Mouse (Mus musculus): ENCODE results near the gene 0610012G03Rik.

GRCm38 (mm10) chr16:31934550-31935010 is 13.7 kb downstream of the 0610012G03Rik start:
- TF ChIP-seq CTCF (IDR thresholded peaks at IDR 0.05; ENCODE audit: insufficient read depth, low read length) (no peak), POLR2A (IDR thresholded peaks at IDR 0.05; ENCODE audit: borderline replicate concordance, extremely low read depth, low read depth, low read length) (no peak)
